Mouse (Mus musculus): ENCODE data around the gene Leng1. TPM values are rescaled to one million over a fixed set of nuclear protein-coding genes. Genes with fewer than 3 reads are reported as not detected.
A peak's percentile ranks its signal among the peaks of the same experiment; 100 is the strongest.

The Leng1 gene
- polyA plus RNA-seq, 1 experiment from 2014 or later: 13.1 TPM

- Histone ChIP-seq H3K4me3 (ENCODE audit: low read depth, low read length) (no peak overlapping the region), H3K9me3 (ENCODE audit: control insufficient read depth, low read length) (no peaks in the 10 kb centered on the region), H3K27me3 (replicated peaks; ENCODE audit: control insufficient read depth, insufficient read depth, low read length) (no peaks in the 10 kb centered on the region), H3K9ac (ENCODE audit: low read depth, low read length) (no peak overlapping the region), H3K27ac (replicated peaks; ENCODE audit: low read depth, low read length) (no peak overlapping the region), H3K4me1 (ENCODE audit: control insufficient read depth, insufficient read depth, low read length) (no peaks in the 10 kb centered on the region), H3K4me2 (ENCODE audit: low read depth, low read length) (no peak overlapping the region), H3K36me3 (ENCODE audit: control insufficient read depth, insufficient read depth, low read length) (peaks cover 60% of the 10 kb centered on the region)
- ATAC-seq (ENCODE audit: low read depth) (no peak), DNase-seq (ENCODE audit: low spot score) (no peak)
- WGBS: 87% methylated on average over 10 of the region's 10 CpGs
Measured at GRCm38 (mm10) chr7:3683908-3684550, 18.4 kb upstream of the Leng1 start.

- no peaks in the 10 kb centered on the region for H3K9me3 ChIP-seq (ENCODE audit: control insufficient read depth, low read length)
Measured at GRCm38 (mm10) chr7:3677342-3677741, 11.7 kb upstream of the Leng1 start, which contains the start of gene Tmc4. TSS of gene Tmc4 (minus strand) at chr7:3677553.

GRCm38 (mm10) chr7:3676371-3676770 lies 10.7 kb upstream of the Leng1 start:
- 87% methylated on average over 12 of the region's 12 CpGs for WGBS
- ATAC-seq (ENCODE audit: low read depth): no peak
- Histone ChIP-seq H3K9me3 (ENCODE audit: control insufficient read depth, low read length) (no peaks in the 10 kb centered on the region), H3K27ac (replicated peaks; ENCODE audit: low read depth, low read length) (no peak overlapping the region), H3K9ac (ENCODE audit: low read depth, low read length) (0 out of 2 replicates have a peak overlapping the region, but pooled peaks have one; percentile 25), H3K4me1 (ENCODE audit: control insufficient read depth, insufficient read depth, low read length) (no peaks in the 10 kb centered on the region), H3K4me2 (ENCODE audit: low read depth, low read length) (no peak overlapping the region), H3K36me3 (ENCODE audit: control insufficient read depth, insufficient read depth, low read length) (peaks cover 19% of the 10 kb centered on the region; the same call in 1 of the 2 replicates), H3K27me3 (replicated peaks; ENCODE audit: control insufficient read depth, insufficient read depth, low read length) (no peaks in the 10 kb centered on the region), H3K4me3 (ENCODE audit: low read depth, low read length) (no peak overlapping the region)
- DNase-seq (ENCODE audit: low spot score): no peak

More at GRCm38 (mm10) chr7:3677342-3677741, 11.7 kb upstream of the Leng1 start, which contains the start of gene Tmc4:
- Histone ChIP-seq H3K27me3 (replicated peaks; ENCODE audit: control insufficient read depth, insufficient read depth, low read length) (no peaks in the 10 kb centered on the region), H3K9ac (ENCODE audit: low read depth, low read length) (peak within 1 kb of the TSS; percentile 34; the same call in 1 of the 2 replicates), H3K4me3 (ENCODE audit: low read depth, low read length) (no peak within 1 kb of the TSS), H3K4me1 (ENCODE audit: control insufficient read depth, insufficient read depth, low read length) (no peaks in the 10 kb centered on the region), H3K36me3 (ENCODE audit: control insufficient read depth, insufficient read depth, low read length) (peaks cover 19% of the 10 kb centered on the region; the same call in 1 of the 2 replicates), H3K4me2 (ENCODE audit: low read depth, low read length) (no peak within 1 kb of the TSS), H3K27ac (replicated peaks; ENCODE audit: low read depth, low read length) (no peak within 1 kb of the TSS)
- ATAC-seq (ENCODE audit: low read depth) (no peak), DNase-seq (ENCODE audit: low spot score) (peak; percentile 13)
- 59% methylated on average over 9 of the region's 9 CpGs for WGBS

GRCm38 (mm10) chr7:3675228-3675548 lies 9.5 kb upstream of the Leng1 start:
- Histone ChIP-seq H3K9ac (ENCODE audit: low read depth, low read length) (no peak overlapping the region), H3K4me1 (ENCODE audit: control insufficient read depth, insufficient read depth, low read length) (no peaks in the 10 kb centered on the region), H3K9me3 (ENCODE audit: control insufficient read depth, low read length) (no peaks in the 10 kb centered on the region), H3K4me3 (ENCODE audit: low read depth, low read length) (no peak overlapping the region), H3K27ac (replicated peaks; ENCODE audit: low read depth, low read length) (no peak overlapping the region), H3K36me3 (ENCODE audit: control insufficient read depth, insufficient read depth, low read length) (peaks cover 16% of the 10 kb centered on the region; the same call in 1 of the 2 replicates), H3K4me2 (ENCODE audit: low read depth, low read length) (no peak overlapping the region), H3K27me3 (replicated peaks; ENCODE audit: control insufficient read depth, insufficient read depth, low read length) (no peaks in the 10 kb centered on the region)
- WGBS: 69% methylated on average over 3 of the region's 3 CpGs
- no peak for DNase-seq (ENCODE audit: low spot score)
- no peak for ATAC-seq (ENCODE audit: low read depth)

GRCm38 (mm10) chr7:3674507-3675227 lies 9.0 kb upstream of the Leng1 start:
- Histone ChIP-seq H3K9me3 (ENCODE audit: control insufficient read depth, low read length) (no peaks in the 10 kb centered on the region), H3K27ac (replicated peaks; ENCODE audit: low read depth, low read length) (no peak overlapping the region), H3K27me3 (replicated peaks; ENCODE audit: control insufficient read depth, insufficient read depth, low read length) (no peaks in the 10 kb centered on the region), H3K4me1 (ENCODE audit: control insufficient read depth, insufficient read depth, low read length) (no peaks in the 10 kb centered on the region), H3K4me3 (ENCODE audit: low read depth, low read length) (no peak overlapping the region), H3K9ac (ENCODE audit: low read depth, low read length) (no peak overlapping the region), H3K36me3 (ENCODE audit: control insufficient read depth, insufficient read depth, low read length) (peaks cover 14% of the 10 kb centered on the region; the same call in 1 of the 2 replicates), H3K4me2 (ENCODE audit: low read depth, low read length) (no peak overlapping the region)
- ATAC-seq (ENCODE audit: low read depth): peak; percentile 78
- WGBS: 71% methylated on average over 10 of the region's 10 CpGs
- DNase-seq (ENCODE audit: low spot score): peak; percentile 77

- H3K4me2 ChIP-seq (ENCODE audit: low read depth, low read length): peak overlapping the region; percentile 13; the same call in 1 of the 2 replicates
- peaks cover 13% of the 10 kb centered on the region for H3K4me1 ChIP-seq (ENCODE audit: control insufficient read depth, insufficient read depth, low read length)
- peak overlapping the region; percentile 9; the same call in 1 of the 2 replicates for H3K4me3 ChIP-seq (ENCODE audit: low read depth, low read length)
- no peaks in the 10 kb centered on the region for H3K9me3 ChIP-seq (ENCODE audit: control insufficient read depth, low read length)
- no peak overlapping the region for H3K9ac ChIP-seq (ENCODE audit: low read depth, low read length)
- peak; percentile 10 for DNase-seq (ENCODE audit: low spot score)
- ATAC-seq (ENCODE audit: low read depth): no peak
- H3K27me3 ChIP-seq (replicated peaks; ENCODE audit: control insufficient read depth, insufficient read depth, low read length): no peaks in the 10 kb centered on the region
- peaks cover 18% of the 10 kb centered on the region for H3K36me3 ChIP-seq (ENCODE audit: control insufficient read depth, insufficient read depth, low read length)
- H3K27ac ChIP-seq (replicated peaks; ENCODE audit: low read depth, low read length): no peak overlapping the region
- 24% methylated on average over 14 of the region's 14 CpGs for WGBS
Measured at GRCm38 (mm10) chr7:3666921-3667391, 1.3 kb upstream of the Leng1 start.

GRCm38 (mm10) chr7:3664524-3665214 lies 971 bp downstream of the Leng1 start:
- ATAC-seq (ENCODE audit: low read depth): peak; percentile 24
- peak overlapping the region; percentile 77 for H3K4me3 ChIP-seq (ENCODE audit: low read depth, low read length)
- peak overlapping the region; percentile 78 for H3K4me2 ChIP-seq (ENCODE audit: low read depth, low read length)
- 27% methylated on average over 15 of the region's 15 CpGs for WGBS
- H3K4me1 ChIP-seq (ENCODE audit: control insufficient read depth, insufficient read depth, low read length): peaks cover 13% of the 10 kb centered on the region
- peak overlapping the region; percentile 88 for H3K27ac ChIP-seq (replicated peaks; ENCODE audit: low read depth, low read length)
- H3K9me3 ChIP-seq (ENCODE audit: control insufficient read depth, low read length): no peaks in the 10 kb centered on the region
- no peaks in the 10 kb centered on the region for H3K27me3 ChIP-seq (replicated peaks; ENCODE audit: control insufficient read depth, insufficient read depth, low read length)
- peak; percentile 19 for DNase-seq (ENCODE audit: low spot score)
- H3K36me3 ChIP-seq (ENCODE audit: control insufficient read depth, insufficient read depth, low read length): peaks cover 40% of the 10 kb centered on the region
- peak overlapping the region; percentile 85 for H3K9ac ChIP-seq (ENCODE audit: low read depth, low read length)

GRCm38 (mm10) chr7:3658578-3658977 lies 7.1 kb downstream of the Leng1 start:
- no peaks in the 10 kb centered on the region for H3K9me3 ChIP-seq (ENCODE audit: control insufficient read depth, low read length)
- no peak overlapping the region for H3K27ac ChIP-seq (replicated peaks; ENCODE audit: low read depth, low read length)
- H3K9ac ChIP-seq (ENCODE audit: low read depth, low read length): no peak overlapping the region
- H3K4me1 ChIP-seq (ENCODE audit: control insufficient read depth, insufficient read depth, low read length): peaks cover 3% of the 10 kb centered on the region; the same call in 1 of the 2 replicates
- H3K4me2 ChIP-seq (ENCODE audit: low read depth, low read length): no peak overlapping the region
- DNase-seq (ENCODE audit: low spot score): no peak
- H3K4me3 ChIP-seq (ENCODE audit: low read depth, low read length): no peak overlapping the region
- H3K36me3 ChIP-seq (ENCODE audit: control insufficient read depth, insufficient read depth, low read length): peaks cover 99% of the 10 kb centered on the region
- WGBS: 97% methylated on average over 7 of the region's 14 CpGs
- no peak for ATAC-seq (ENCODE audit: low read depth)
- no peaks in the 10 kb centered on the region for H3K27me3 ChIP-seq (replicated peaks; ENCODE audit: control insufficient read depth, insufficient read depth, low read length)
